8 mouse cellular contexts compared by ENCODE assay signal in genomic region chr7:74011976-74012857, GRCm38 (mm10). TPM values are rescaled to one million over a fixed set of nuclear protein-coding genes. Genes with fewer than 3 reads are reported as not detected.
DNase-seq lines count a peak whose midpoint lies in the region; ATAC-seq and TF ChIP-seq lines count a peak whose summit lies in the region.

No protein-coding gene starts in this region.

- ATAC-seq in hindbrain, postnatal 0 days = peak; percentile 35
- peak; percentile 20 for ATAC-seq in midbrain, embryonic 16.5 days
- no peak for ATAC-seq in monocyte, adult 5-6 weeks (replicated peaks; ENCODE audit: insufficient number of reproducible peaks, low FRiP score, low TSS enrichment, poor library complexity, severe bottlenecking)

- no peak for TF ChIP-seq CTCF in hindbrain, postnatal 0 days (IDR thresholded peaks at IDR 0.05; ENCODE audit: low read depth)

- peak overlapping the region; percentile 83 for H3K4me2 ChIP-seq in hindbrain, postnatal 0 days (ENCODE audit: low read depth, low read length)
- peak overlapping the region; percentile 89 for H3K4me2 ChIP-seq in midbrain, embryonic 16.5 days (ENCODE audit: low read length)

- no peaks in the 10 kb centered on the region for H3K36me3 ChIP-seq in hindbrain, postnatal 0 days (ENCODE audit: insufficient read depth, low read length)
- H3K36me3 ChIP-seq in midbrain, embryonic 16.5 days (ENCODE audit: control insufficient read depth, insufficient read depth, low read length) = no peaks in the 10 kb centered on the region

- peak overlapping the region; percentile 92 for H3K4me3 ChIP-seq in hindbrain, postnatal 0 days (ENCODE audit: low read length)
- H3K4me3 ChIP-seq in midbrain, embryonic 16.5 days (ENCODE audit: low read depth, low read length) = peak overlapping the region; percentile 99

- peak overlapping the region; percentile 87 for H3K9ac ChIP-seq in hindbrain, postnatal 0 days (replicated peaks; ENCODE audit: low read length)
- H3K9ac ChIP-seq in midbrain, embryonic 16.5 days (ENCODE audit: low read depth, low read length) = peak overlapping the region; percentile 100

- peak overlapping the region; percentile 86 for H3K27ac ChIP-seq in hindbrain, postnatal 0 days
- H3K27ac ChIP-seq in midbrain, embryonic 16.5 days (ENCODE audit: low read length) = peak overlapping the region; percentile 99

- no peaks in the 10 kb centered on the region; the same call in none of the 2 replicates for H3K4me1 ChIP-seq in hindbrain, postnatal 0 days (ENCODE audit: insufficient read depth, low read length)
- peaks cover 52% of the 10 kb centered on the region for H3K4me1 ChIP-seq in midbrain, embryonic 16.5 days (ENCODE audit: control insufficient read depth, insufficient read depth, low read length)

- WGBS in hindbrain, postnatal 0 days = 3% methylated on average over 43 of the region's 43 CpGs
- WGBS in midbrain, embryonic 16.5 days = 2% methylated on average over 39 of the region's 43 CpGs

- DNase-seq in adrenal gland, adult 2 months = peak; percentile 12
- DNase-seq in adrenal gland, adult 8-10 months = no peak
- peak; percentile 56 for DNase-seq in retina, embryonic 14.5 days (ENCODE audit: low spot score)
- DNase-seq in retina, postnatal 1 day = no peak
- peak; percentile 40 for DNase-seq in hindbrain, postnatal 0 days (ENCODE audit: low spot score)
- DNase-seq in right cerebral cortex, adult 2 months (ENCODE audit: low spot score in 2 of 2) = no peak

- H3K27me3 ChIP-seq in hindbrain, postnatal 0 days (ENCODE audit: insufficient read depth, low read length) = no peaks in the 10 kb centered on the region
- no peaks in the 10 kb centered on the region for H3K27me3 ChIP-seq in midbrain, embryonic 16.5 days (ENCODE audit: control insufficient read depth, insufficient read depth, low read depth, low read length)

- H3K9me3 ChIP-seq in hindbrain, postnatal 0 days (ENCODE audit: low read length) = no peaks in the 10 kb centered on the region
- H3K9me3 ChIP-seq in midbrain, embryonic 16.5 days (replicated peaks; ENCODE audit: control insufficient read depth, low read length, poor library complexity, severe bottlenecking) = no peaks in the 10 kb centered on the region

RNA-seq across cellular contexts. Expression of gene St8sia2, which starts 1.3 kb away (rescaled TPM):
- total RNA-seq in adrenal gland, adult 2 months (2021) = under 1 TPM; 0.32 to 0.55 TPM
- 2.6 and 4.5 TPM in 2 replicates for polyA plus RNA-seq in adrenal gland, adult 2 months (2012; rRNA removed)
- total RNA-seq in adrenal gland, adult 8-10 months (2022) = 1 to 10 TPM in 2 of 4 experiments, under 1 TPM in 2; 0.49 to 1.1 (median 0.83) TPM
- 52.4 and 54.8 TPM in 2 replicates for total RNA-seq in hindbrain, postnatal 0 days (2014; rRNA removed)
- 37.4 and 45.1 TPM in 2 replicates for polyA plus RNA-seq in hindbrain, postnatal 0 days (2015; fragmentation: Nextera tagmentation; extraction: Ambion mirVana)
- polyA plus RNA-seq in midbrain, embryonic 16.5 days (2015; fragmentation: Nextera tagmentation; extraction: Ambion mirVana) = 117 and 125 TPM in 2 replicates
- not detected in 3 replicates for total RNA-seq in monocyte, adult 5-6 weeks (2017)

Comparison
In these comparisons a context has a peak if more than half of its experiments do, and no peak if none do; other contexts are left out.
1. DNase-seq: peak in adrenal gland, adult 2 months (single experiment), retina, embryonic 14.5 days (single experiment) and hindbrain, postnatal 0 days (single experiment); none in adrenal gland, adult 8-10 months (single experiment), retina, postnatal 1 day (single experiment) and right cerebral cortex, adult 2 months (0 of 2).
2. RNA of gene St8sia2, which starts 1.3 kb away (total RNA-seq): 52.4 to 54.8 TPM in hindbrain, postnatal 0 days; 0.49 to 1.1 TPM in adrenal gland, adult 8-10 months, 0.32 to 0.55 TPM in adrenal gland, adult 2 months and not detected in monocyte, adult 5-6 weeks; every median in the first group is over 10 times any median in the second.